Mouse (Mus musculus): ENCODE data around the gene Arid5a.

GRCm38 (mm10) chr1:36260418-36260817 lies 47.1 kb upstream of the Arid5a start:
- TF ChIP-seq EP300 (IDR thresholded peaks at IDR 0.05; ENCODE audit: insufficient read depth, low read depth, low read length) (no peak), CTCF (IDR thresholded peaks at IDR 0.05; ENCODE audit: low read depth, low read length) (no peak), POLR2A (IDR thresholded peaks at IDR 0.05; ENCODE audit: insufficient read depth, low read length) (no peak)

Measured in ES-Bruce4 (cell line).